Mouse (Mus musculus) kidney, postnatal 0 days (tissue): Measurements from ENCODE around the gene Adamts15. TPM values are rescaled to one million over a fixed set of nuclear protein-coding genes. Genes with fewer than 3 reads are reported as not detected.
A peak's percentile ranks its signal among the peaks of the same experiment; 100 is the strongest.

ENCODE experiments used
- ATAC-seq: fragments of 200-750 bp; cut with Nextera tagmentation; replicated peaks from 2 replicates; pipeline ENCODE4 v1.8.0; 2017; ENCODE audit warnings: low read depth, moderate number of reproducible peaks, moderate TSS enrichment, moderate library complexity; ENCODE audit not compliant: low FRiP score
- DNase-seq: peaks from one replicate; pipeline ENCODE4 v3.0.0-alpha.2; 2016; ENCODE audit warnings: low spot score
- H3K27ac ChIP-seq: fragments of 300-500 bp; sonication (generic); 2 replicates; pipeline ENCODE4 v1.5.1; 2014; ENCODE audit warnings: mild to moderate bottlenecking
- H3K27me3 ChIP-seq: fragments of 300-500 bp; sonication (generic); 2 replicates; pipeline ENCODE4 v1.6.1; 2014; ENCODE audit warnings: low read length, mixed read lengths; ENCODE audit not compliant: insufficient read depth
- H3K36me3 ChIP-seq: fragments of 300-500 bp; sonication (generic); 2 replicates; pipeline ENCODE4 v1.6.1; 2014; ENCODE audit warnings: low read length, mixed read lengths; ENCODE audit not compliant: insufficient read depth
- H3K4me1 ChIP-seq: fragments of 300-500 bp; sonication (generic); replicated peaks from 2 replicates; pipeline ENCODE4 v1.6.1; 2014; ENCODE audit warnings: antibody characterized with exemption, low read length, mixed read lengths; ENCODE audit not compliant: insufficient read depth
- H3K4me2 ChIP-seq: fragments of 300-500 bp; sonication (generic); 2 replicates; pipeline ENCODE4 v1.6.1; 2014; ENCODE audit warnings: mild to moderate bottlenecking, low read length, moderate library complexity, mixed read lengths
- H3K4me3 ChIP-seq: fragments of 300-500 bp; sonication (generic); replicated peaks from 2 replicates; pipeline ENCODE4 v1.5.1; 2014; ENCODE audit warnings: low read depth, low read length
- H3K9ac ChIP-seq: fragments of 300-500 bp; sonication (generic); 2 replicates; pipeline ENCODE4 v1.6.1; 2014; ENCODE audit warnings: low read depth, low read length
- H3K9me3 ChIP-seq: fragments of 300-500 bp; sonication (generic); replicated peaks from 2 replicates; pipeline ENCODE4 v1.6.1; 2016; ENCODE audit warnings: low read length, inconsistent platforms, mixed read lengths
- CTCF ChIP-seq: IDR thresholded peaks from 2 replicates; pipeline ENCODE4 v1.5.1; 2016; ENCODE audit warnings: antibody characterized with exemption, low read depth, mild to moderate bottlenecking, moderate library complexity
- WGBS: fragments of 180-500 bp; shearing (Covaris S2); extraction: QIAGEN DNeasy Blood & Tissue Kit; methylation state at CpG from one replicate; pipeline ENCODE4 v1.1.7; 2014; 5-methylcytosine and 5-hydroxymethylcytosine counted together
- polyA plus RNA-seq: library from polyadenylated mRNA; unstranded; fragments of >200 nt; fragmentation: Nextera tagmentation; extraction: Ambion mirVana; gene quantifications from 2 replicates; pipeline ENCODE4 v1.2.1, GENCODE M21; 2015

Gene Adamts15
- polyA plus RNA-seq, 1 experiment from 2014 or later: 4.9 TPM

GRCm38 (mm10) chr9:30945276-30945675, 23.0 kb upstream of the Adamts15 start:
- Histone ChIP-seq H3K9me3 (no peaks in the 10 kb centered on the region), H3K36me3 (no peaks in the 10 kb centered on the region), H3K27me3 (peaks cover 44% of the 10 kb centered on the region), H3K4me3 (no peak overlapping the region), H3K4me2 (no peak overlapping the region), H3K27ac (no peak overlapping the region), H3K4me1 (no peaks in the 10 kb centered on the region; the same call in 1 of the 2 replicates), H3K9ac (no peak overlapping the region)
- no peak for TF ChIP-seq CTCF
- ATAC-seq: no peak
- 61% methylated on average over 1 of the region's 1 CpGs for WGBS
- no peak for DNase-seq

DNA sequence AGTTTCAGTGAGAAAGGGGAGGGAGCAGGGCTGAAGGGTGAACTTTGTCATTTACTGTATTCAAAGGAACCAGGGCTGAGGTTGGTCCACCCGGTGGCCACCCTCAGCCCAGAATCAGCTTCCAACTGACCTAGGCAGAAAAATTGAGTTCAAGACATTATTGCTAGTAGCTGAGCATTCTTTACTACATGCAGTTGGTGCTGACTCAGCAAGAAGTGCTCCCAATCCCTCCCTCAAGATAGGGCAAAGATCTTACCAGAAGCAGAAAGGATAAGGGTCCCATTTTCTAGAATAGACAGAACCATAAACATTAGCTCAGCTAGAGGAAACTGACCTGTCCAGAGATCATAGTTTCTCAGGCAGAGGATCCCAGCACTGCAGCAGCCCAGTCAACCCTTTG, 22.0 kb upstream of the Adamts15 start:
- no peak for ATAC-seq
- WGBS: 32% methylated on average over 1 of the region's 1 CpGs
- H3K9ac ChIP-seq: no peak overlapping the region

DNA sequence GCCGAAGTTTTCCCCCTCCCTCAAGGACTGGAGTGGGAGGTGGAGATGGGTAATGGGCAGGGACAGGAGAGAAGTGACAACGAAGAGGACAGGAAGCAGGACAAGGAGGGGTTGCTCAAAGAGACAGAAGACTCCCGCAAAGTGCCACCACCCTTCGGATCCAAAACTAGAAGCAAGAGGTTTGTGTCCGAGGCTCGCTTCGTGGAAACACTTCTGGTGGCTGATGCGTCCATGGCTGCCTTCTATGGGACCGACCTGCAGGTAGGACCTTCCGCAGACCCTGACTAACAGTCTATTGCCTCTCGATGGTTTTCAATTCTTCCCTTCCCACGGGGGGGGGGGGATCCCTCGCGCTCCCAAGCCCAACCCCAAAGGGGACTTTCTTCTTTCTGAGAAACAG, 21.1 kb upstream of the Adamts15 start:
- DNase-seq (no peak), ATAC-seq (no peak)
- no peak overlapping the region for H3K27ac ChIP-seq
- no peaks in the 10 kb centered on the region; the same call in 1 of the 2 replicates for H3K4me1 ChIP-seq
- H3K9me3 ChIP-seq: no peaks in the 10 kb centered on the region
- H3K9ac ChIP-seq: 0 out of 2 replicates have a peak overlapping the region, but pooled peaks have one; percentile 41
- TF ChIP-seq CTCF: no peak
- H3K27me3 ChIP-seq: peaks cover 44% of the 10 kb centered on the region
- peak overlapping the region; percentile 43 for H3K4me3 ChIP-seq
- peak overlapping the region; percentile 95 for H3K4me2 ChIP-seq
- under 1% methylated on average over 14 of the region's 14 CpGs for WGBS
- no peaks in the 10 kb centered on the region for H3K36me3 ChIP-seq

More for the DNA sequence above, 22.0 kb upstream of the Adamts15 start:
- Histone ChIP-seq H3K4me3 (no peak overlapping the region), H3K4me1 (no peaks in the 10 kb centered on the region; the same call in 1 of the 2 replicates), H3K4me2 (no peak overlapping the region), H3K9me3 (no peaks in the 10 kb centered on the region), H3K36me3 (no peaks in the 10 kb centered on the region), H3K27me3 (peaks cover 44% of the 10 kb centered on the region), H3K27ac (no peak overlapping the region)
- no peak for DNase-seq
- TF ChIP-seq CTCF: no peak

DNA sequence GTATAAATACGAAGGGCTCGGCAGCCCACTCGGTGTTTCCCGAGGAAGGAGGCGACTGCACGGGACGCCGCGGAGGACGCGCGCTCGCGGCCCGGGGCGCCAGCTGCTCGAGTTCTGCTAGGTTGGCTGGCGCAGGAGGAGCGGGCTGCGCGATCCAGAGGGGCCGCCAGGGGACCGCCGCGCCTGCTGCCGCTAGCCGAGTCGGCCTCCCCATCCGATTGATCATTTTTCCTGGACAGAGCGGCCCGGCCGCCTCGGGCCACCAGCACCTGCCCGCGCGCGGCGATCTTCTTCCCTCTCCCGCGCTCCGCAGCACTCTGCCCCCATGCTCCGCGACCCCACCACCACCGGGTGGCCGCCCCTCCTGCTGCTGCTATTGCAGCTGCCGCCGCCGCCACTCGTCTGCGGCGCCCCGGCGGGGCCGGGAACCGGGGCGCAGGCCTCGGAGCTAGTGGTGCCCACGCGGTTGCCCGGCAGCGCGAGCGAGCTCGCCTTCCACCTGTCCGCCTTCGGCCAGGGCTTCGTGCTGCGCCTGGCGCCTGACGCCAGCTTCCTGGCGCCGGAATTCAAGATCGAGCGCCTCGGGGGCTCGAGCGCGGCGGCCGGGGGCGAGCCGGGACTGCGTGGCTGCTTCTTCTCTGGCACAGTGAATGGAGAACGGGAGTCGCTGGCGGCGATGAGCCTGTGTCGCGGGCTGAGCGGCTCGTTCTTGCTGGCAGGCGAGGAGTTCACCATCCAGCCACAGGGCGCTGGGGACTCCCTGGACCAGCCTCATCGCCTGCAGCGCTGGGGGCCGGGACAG, 20.5 kb upstream of the Adamts15 start, which contains the start of gene Adamts8:
Gene Adamts8, plus strand, starts transcription at position 51 of the 802 bp plus-strand sequence.
- Histone ChIP-seq H3K9ac (peak within 1 kb of the TSS; percentile 41; the same call in 1 of the 2 replicates), H3K4me1 (no peaks in the 10 kb centered on the region; the same call in 1 of the 2 replicates), H3K36me3 (no peaks in the 10 kb centered on the region), H3K27me3 (peaks cover 44% of the 10 kb centered on the region), H3K4me3 (peak within 1 kb of the TSS; percentile 43), H3K4me2 (peak within 1 kb of the TSS; percentile 95), H3K9me3 (no peaks in the 10 kb centered on the region), H3K27ac (no peak within 1 kb of the TSS)
- ATAC-seq: peak; percentile 71
- DNase-seq: peak; percentile 65
- TF ChIP-seq CTCF: peak; percentile 58
- 1% methylated on average over 90 of the region's 96 CpGs for WGBS

- DNase-seq (peak; percentile 92), ATAC-seq (peak; percentile 27; the same call in 1 of the 2 replicates)
- peaks cover 42% of the 10 kb centered on the region for H3K27me3 ChIP-seq
- no peak overlapping the region for H3K4me2 ChIP-seq
- H3K36me3 ChIP-seq: no peaks in the 10 kb centered on the region
- no peaks in the 10 kb centered on the region; the same call in 1 of the 2 replicates for H3K4me1 ChIP-seq
- TF ChIP-seq CTCF: peak; percentile 95
- H3K4me3 ChIP-seq: no peak overlapping the region
- H3K9me3 ChIP-seq: no peaks in the 10 kb centered on the region
- H3K27ac ChIP-seq: no peak overlapping the region
- 2% methylated on average over 6 of the region's 6 CpGs for WGBS
- no peak overlapping the region for H3K9ac ChIP-seq
Observed at GRCm38 (mm10) chr9:30940328-30940727, 18.1 kb upstream of the Adamts15 start.

DNA sequence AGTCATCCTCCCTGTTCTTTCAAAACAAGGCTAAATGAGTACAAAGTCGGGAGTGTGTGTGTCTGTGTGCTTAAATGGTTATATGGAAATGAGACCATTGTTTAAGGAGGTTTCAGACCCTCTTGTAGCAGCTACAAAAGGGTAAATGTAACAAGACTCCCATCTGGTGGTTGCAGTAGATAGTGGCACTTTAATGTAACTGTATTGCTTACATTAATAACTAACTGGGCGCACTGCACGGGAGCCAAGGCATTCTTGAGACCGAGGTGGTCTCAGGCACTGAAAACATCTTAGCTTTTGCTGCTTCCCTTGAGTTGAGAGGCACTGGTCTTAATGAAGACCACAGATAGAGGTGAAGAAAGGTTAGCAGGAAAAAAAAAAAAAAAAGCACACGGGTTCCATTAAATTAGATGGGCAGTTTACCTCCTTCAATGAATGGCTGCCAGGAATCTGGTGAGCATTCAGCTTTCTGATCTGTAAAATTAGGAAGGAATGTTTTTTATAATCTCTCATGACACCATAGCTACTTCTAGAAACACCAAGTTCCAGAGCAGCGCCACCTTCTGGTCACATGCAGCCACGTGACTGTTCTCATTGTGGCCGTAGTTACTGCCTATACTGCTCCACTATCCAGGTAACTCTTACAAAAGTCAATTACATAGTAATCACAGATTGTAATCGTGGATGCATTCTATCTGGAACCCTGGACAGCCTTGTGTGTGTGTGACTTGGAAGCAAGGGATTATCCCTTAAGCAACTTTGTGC, 14.6 kb upstream of the Adamts15 start:
- H3K4me2 ChIP-seq: peak overlapping the region; percentile 42
- no peak overlapping the region for H3K27ac ChIP-seq
- H3K4me1 ChIP-seq: no peaks in the 10 kb centered on the region
- H3K9me3 ChIP-seq: no peaks in the 10 kb centered on the region
- ATAC-seq (0 out of 2 replicates have a peak, but pooled peaks have one; percentile 23), DNase-seq (peak; percentile 92)
- H3K36me3 ChIP-seq: no peaks in the 10 kb centered on the region
- 30% methylated on average over 9 of the region's 9 CpGs for WGBS
- H3K9ac ChIP-seq: no peak overlapping the region
- no peak overlapping the region for H3K4me3 ChIP-seq
- TF ChIP-seq CTCF: peak; percentile 84
- H3K27me3 ChIP-seq: peaks cover 13% of the 10 kb centered on the region
